Mouse (Mus musculus) right cerebral cortex, adult 2 months (tissue): ENCODE data around the gene Cdnf.

ENCODE experiments used
- DNase-seq, 2 experiments: peaks; one replicate each; pipeline ENCODE4 v3.0.0; 2021 to 2022; ENCODE audit warnings: low spot score in 2 of 2

Gene Cdnf

GRCm38 (mm10) chr2:3512552-3513454 lies at the start of gene Cdnf, which contains the start of the genes Gm45902 and Hspa14:
Cdnf (plus strand) TSS chr2:3513030.
Gm45902 (minus strand) TSS chr2:3512790.
Hspa14 (minus strand) TSS chr2:3512814.
- peak; percentile 96 to 97 for DNase-seq

DNA sequence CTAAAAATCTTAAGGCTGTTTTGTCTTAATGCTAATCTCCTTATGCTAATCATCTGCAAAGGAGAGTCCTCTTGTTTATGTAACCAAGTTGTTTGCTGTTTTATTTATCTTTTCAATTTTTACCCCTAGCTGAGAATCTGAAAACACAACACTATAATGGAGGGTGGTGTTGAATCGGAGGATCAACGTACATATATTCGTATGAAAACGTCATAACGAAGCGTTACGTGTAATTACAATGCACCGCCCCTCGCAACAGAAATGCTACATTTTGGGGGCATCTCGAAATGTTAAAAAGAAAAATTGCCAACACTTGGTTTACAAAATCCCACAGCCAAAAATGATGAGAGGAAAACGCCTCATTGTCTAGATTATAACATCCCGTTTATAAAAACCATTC lies 38.9 kb upstream of the Cdnf start:
- no peak for DNase-seq

DNA sequence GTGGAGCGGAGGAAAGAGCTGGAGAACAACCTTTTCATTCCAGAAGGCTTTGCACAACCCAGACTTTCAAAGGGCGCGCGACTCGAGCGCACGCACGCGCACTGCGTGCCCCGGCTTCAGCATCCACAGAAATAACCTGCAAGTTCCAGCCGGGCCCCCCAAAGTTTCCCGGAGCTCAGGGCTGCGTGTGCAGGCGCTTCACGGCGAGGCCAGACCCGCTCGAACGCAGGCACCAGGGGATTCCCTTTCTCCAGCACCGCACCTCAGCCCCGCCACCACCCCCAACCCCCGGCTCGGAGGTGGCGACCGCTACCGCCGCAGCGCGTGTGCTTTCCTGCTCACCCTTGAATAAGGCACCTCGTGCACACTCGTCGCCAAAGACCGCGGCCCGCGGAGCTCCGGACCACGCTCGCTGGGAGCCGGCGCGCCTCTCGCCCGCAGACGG lies 38.4 kb upstream of the Cdnf start:
- DNase-seq: peak; percentile 59 to 69

DNA sequence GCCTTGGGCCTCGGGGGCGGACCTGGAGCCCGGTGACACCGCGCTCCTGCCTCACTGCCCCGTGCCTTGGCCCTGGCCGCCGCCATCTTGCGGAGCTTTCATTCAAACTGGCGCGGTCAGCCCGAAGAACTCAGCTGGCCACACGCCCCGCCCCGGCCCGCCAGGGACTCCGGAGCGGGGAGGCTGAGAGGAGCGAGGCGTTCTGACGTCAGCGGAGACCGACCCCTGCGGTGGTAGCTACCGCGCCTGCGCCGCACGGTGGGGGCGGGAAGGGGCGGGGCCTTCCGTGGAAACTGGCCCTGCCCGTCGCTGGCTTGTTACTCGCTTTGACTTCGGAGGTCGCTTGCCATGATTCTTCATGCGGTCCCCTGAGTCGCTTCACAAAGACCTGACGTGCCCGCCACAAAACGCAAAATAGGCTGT lies 38.0 kb upstream of the Cdnf start, which contains the start of gene Suv39h2:
Suv39h2 (minus strand) TSS at position 171 of the 423 bp plus-strand sequence.
- peak; percentile 94 to 95 for DNase-seq

DNA sequence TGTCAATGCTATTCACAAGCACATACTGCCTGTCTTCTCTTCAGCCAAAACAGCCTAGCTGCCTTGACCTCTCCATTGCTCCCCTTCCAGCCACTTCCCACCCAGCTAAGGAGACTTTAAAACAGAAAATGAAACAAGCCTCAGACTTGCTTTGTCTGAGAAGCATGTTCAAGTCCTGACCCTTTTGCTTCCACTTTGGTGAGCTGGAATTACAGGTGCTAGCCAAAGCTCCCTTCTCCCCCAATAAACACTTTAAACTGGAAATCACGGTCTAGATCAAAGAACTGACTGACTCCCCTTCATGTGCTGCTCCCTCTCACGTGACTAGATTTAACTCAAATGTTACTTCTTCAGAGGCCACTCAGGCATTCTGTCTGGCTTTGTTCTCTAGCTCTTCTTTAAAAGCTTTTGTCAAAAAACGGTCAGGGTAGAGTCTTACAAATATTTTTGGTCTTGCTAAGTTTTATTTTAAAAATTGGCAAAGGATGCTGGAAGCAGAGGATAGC lies 37.0 kb upstream of the Cdnf start:
- no peak for DNase-seq

- DNase-seq: no peak
Observed at GRCm38 (mm10) chr2:3480239-3480638, 32.6 kb upstream of the Cdnf start.

DNA sequence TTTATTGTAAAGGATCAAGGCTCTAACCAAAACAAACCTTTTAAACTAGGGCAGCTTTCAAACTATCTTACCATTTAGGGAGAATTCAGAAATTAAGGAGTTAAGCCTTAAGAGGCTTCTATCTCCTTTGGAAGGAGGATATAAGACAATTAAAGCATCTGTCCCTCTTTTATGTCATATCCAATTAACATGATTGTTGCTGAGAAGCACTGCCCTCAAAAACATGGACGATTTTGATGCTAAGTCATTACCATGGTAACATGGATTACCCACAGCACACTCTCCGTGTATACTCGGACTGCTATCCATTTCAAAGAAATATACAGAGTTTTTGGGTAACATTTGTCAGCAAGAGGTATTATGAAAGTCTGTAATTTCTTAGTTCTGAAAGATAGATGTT lies 23.0 kb upstream of the Cdnf start:
- DNase-seq: no peak

DNA sequence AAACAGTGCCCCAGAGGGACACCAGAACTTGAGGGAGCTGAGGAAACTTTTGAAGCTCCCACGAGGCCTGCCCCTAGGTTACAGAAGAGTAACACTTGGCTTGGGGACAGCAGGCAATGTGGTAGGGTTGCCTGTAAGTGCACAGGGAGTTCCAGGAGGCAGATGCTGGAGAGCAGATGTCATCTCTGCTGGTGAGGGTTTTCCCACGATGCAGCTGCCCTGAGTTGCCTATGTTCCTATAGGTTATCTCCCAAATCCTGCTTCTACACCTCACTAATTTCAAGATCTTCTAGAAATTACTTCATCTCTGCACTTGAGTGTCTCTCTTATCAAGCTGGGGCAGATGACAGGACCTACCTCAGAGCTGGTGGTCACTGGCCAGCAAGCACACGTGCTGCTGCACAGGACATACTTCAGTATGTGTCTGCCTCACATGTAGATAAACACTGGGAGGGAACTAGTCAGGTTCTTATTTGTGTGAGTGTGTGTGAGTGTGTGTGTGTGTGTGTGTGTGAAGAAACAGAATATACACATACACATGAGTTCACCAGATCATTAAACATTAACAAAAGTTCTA lies 18.9 kb upstream of the Cdnf start:
- no peak for DNase-seq

- no peak for DNase-seq
Observed at GRCm38 (mm10) chr2:3499543-3499942, 13.3 kb upstream of the Cdnf start.

DNA sequence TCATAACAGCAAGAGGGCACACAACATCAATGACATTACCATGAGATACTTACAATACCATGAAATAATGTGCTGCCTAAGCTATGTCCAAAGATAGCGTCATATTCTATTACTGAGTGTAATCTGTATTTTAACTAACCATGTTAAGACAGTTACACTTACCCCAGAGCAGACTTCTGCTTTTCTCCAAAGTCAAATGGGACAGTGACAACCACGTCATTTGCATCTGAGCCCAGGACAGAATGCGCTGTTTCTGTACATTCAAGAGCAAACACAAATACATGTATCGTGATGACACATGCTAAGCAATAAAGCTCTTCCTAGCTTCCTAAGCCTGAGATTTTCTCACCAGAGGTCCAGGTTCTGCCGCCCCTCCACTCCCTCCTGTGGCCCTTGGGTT lies 11.9 kb upstream of the Cdnf start:
- DNase-seq: no peak

GRCm38 (mm10) chr2:3512076-3512475 lies 754 bp upstream of the Cdnf start:
- DNase-seq: peak in 1 of 2 experiments; percentile 5

DNA sequence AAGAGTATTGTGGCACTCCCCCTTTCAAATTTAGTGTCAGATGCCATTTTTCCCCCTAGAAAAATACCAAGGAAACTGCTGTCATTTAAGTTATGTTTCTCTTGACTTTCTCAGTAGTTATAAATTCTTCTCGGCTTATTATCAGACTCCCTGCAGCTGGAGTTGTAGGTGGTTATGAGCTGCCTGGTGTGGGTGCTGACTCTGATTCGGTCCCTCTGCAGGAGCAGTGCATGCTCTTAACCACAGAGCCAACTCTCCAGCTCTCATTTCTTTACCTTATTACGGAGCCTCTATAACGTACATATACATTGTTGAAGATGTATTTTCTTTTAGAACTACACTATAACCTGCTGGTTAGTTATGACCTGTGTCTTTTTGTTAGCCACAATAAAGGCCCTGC lies 9.7 kb downstream of the Cdnf start:
- DNase-seq: no peak

GRCm38 (mm10) chr2:3526288-3526687 lies 13.5 kb downstream of the Cdnf start:
- DNase-seq: no peak

DNA sequence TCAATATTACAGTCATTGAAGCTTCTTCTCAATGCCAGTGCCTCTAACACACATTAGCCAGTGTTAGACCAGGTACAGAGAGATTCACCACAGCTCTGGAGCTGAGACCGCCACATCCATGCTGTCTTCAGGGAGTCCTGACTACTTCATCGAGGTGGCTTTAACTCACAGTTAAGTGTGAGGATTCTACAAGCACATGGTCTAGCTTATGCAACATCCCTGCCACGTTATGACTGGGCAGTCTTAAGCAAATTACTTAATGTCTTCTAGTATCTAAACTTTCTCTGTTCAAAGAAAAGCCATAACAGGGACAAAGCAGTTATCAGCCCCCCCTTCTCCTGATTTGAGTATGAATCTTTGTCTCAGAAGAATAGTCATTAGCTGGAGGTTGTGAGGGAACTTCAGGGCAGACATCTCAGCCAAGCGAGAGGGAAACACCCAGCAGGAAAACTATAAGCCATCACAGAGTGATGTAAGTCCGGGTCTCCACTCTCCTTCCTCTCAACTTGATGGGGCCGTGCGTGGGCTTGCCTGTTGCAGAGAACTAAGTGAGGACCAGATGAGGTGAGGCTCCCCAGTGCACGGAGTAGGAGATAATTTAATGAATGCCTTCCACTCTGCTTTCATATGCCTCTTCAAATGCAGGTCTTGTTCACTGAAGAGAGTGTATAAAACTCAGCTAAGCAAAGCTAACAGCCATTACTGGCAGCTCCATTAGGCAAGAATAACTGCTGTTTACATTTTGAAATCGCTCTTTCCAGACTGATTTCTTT lies 28.7 kb downstream of the Cdnf start:
- no peak for DNase-seq

DNA sequence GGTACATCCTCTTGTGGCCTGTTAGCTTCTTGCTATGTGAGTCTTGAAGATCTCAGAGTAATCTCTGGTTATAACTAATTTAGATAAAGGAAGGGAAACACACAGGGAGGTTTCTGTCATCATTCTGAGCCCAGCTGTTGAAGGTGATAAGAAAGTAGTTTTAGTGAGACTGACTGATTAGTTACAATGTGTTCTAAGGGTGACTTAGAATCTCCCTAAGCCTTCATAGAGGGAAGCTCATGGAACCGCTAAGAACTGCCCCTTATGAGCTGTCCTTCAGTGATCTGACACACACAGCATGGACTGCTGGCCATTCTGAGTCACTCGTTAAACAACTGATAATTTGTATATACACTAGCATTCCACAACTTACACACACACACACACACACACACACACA lies 33.2 kb downstream of the Cdnf start:
- no peak for DNase-seq

DNA sequence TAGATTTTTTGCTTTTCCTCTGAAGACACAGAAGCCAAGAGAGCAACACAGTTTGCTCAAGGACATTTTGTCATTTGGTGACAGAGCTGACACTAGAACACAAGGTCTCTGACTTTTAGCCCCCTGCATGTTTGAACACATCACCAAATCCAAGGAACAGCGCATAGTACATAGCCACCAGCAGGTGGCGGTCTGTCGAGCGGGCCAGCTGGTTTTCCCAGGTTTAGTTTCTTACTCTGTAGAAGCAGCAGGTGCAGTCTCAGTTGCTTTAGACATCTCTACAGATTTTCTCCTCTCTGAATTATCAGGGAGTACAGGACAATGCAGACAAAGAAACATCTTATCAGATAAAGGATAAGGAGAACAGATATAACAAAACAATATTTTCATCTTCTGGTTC lies 33.8 kb downstream of the Cdnf start:
- peak; percentile 49 to 54 for DNase-seq

DNA sequence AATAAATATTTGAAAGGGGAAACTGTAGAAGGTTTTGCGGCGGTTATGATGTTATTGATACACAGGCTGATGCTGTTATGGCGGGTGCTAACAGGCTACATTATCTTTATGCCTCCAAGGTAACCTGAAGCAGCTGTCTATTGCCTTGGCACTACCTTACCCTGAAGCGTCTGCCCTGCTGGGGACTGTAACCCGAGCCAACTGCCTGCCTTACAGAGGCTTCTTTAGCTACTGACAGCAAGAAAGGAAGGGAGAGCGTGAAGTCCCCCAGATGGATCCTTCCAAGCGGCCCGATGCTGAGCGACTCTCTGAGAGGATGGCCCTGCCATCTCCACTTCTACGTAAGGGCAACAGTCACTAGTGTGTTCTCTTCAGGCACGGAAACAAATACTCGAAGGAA lies 57.4 kb downstream of the Cdnf start, which contains the start of gene Fam107b:
Fam107b (plus strand) TSS at position 303 of the 400 bp plus-strand sequence.
- DNase-seq: no peak

- DNase-seq: no peak
Observed at GRCm38 (mm10) chr2:3570606-3571005, 57.8 kb downstream of the Cdnf start.

DNA sequence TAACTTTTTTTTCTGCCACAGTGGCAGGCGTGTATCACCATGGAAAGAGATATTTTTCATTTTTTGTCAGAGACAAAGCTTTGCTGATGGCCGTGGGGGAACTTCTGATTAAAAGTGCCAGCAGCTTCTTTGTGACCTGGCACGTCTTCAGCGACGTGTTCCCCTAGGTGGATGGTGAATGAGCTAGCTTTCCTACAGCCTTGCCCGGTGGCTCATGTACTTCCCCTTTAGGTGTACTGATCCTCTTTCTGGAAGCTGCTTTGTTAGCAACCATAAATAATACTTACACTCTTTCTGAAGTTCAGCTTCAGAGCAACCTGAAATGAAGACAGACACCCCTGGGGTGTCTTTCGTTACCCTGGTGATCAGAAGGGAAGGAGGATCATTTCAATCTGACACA lies 61.1 kb downstream of the Cdnf start:
- no peak for DNase-seq

GRCm38 (mm10) chr2:3575140-3575539 lies 62.3 kb downstream of the Cdnf start:
- DNase-seq: no peak
